Mouse (Mus musculus): ENCODE data around the gene Pmpca. TPM values are rescaled to one million over a fixed set of nuclear protein-coding genes. Genes with fewer than 3 reads are reported as not detected.

Gene Pmpca
- 100 to 1,000 TPM; 145 TPM for total RNA-seq (2021)
- long read RNA-seq, experiment 1, transcript Pmpca-201 (13 exons, 3,135 nt): major isoform, 134 of 185 reads
- long read RNA-seq, experiment 1, partial matches to known transcripts: 27 of 185 reads
- long read RNA-seq, experiment 1, other reads (novel, unspliced or antisense): 21 of 185 reads
- long read RNA-seq, experiment 2, transcript Pmpca-202 (11 exons, 1,638 nt): minor isoform, 11 of 264 reads
- long read RNA-seq, experiment 2, transcript Pmpca-201 (13 exons, 3,135 nt): major isoform, 165 of 264 reads
- long read RNA-seq, experiment 2, partial matches to known transcripts: 72 of 264 reads
- long read RNA-seq, experiment 2, other reads (novel, unspliced or antisense): 15 of 264 reads

GRCm38 (mm10) chr2:26389154-26389690, at the start of gene Pmpca, which contains the start of gene Entr1:
TSS of gene Pmpca (plus strand) at chr2:26389339.
TSS of gene Entr1 (minus strand) at chr2:26389316.
- DNase-seq (ENCODE audit: low spot score in 2 of 2): peak; percentile 70 to 72

DNA sequence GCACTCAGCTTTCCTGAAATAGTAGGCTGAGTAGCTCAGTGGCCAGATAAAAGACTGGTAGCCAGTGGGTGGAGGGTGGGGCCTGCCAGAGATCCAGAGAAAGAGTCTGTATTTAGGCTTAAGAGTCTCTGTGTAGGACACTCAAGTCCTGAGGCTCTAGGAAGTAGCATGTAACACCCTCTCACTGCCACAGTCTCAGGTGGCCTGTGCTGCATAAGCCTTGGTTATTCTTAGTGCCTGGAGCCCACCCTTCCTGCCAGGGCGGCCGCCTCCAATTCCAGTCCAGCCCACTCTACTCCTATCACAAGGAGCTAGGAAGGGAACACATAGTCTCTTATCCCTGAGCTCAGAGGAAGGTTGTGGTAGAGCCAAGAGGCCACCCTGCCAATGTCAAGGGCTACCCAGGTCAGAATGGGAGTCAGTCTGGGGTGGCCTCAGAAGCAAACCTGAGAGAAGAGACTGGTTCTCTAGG, 47.6 kb upstream of the Pmpca start:
- DNase-seq (ENCODE audit: low spot score in 2 of 2): no peak

DNA sequence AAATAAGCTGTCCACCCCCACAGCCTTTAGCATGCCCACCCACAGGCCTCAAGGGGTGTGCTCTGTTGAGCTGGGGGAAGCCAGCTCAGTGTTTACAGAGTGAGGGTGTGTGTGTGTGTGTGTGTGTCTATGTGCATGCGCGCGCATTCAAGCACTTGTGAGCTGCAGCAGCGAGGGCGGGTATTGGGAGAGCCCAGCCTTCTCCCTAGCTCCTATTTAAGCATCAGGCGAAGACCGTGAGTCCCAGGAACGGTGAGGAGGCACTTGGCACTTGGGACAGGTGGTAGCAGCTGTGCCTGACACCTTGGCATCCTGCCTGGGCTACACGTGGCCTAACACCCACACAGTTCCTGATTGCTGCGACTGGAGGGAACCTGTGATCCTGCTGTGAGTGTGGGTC, 47.1 kb upstream of the Pmpca start:
- no peak for DNase-seq (ENCODE audit: low spot score in 2 of 2)

DNA sequence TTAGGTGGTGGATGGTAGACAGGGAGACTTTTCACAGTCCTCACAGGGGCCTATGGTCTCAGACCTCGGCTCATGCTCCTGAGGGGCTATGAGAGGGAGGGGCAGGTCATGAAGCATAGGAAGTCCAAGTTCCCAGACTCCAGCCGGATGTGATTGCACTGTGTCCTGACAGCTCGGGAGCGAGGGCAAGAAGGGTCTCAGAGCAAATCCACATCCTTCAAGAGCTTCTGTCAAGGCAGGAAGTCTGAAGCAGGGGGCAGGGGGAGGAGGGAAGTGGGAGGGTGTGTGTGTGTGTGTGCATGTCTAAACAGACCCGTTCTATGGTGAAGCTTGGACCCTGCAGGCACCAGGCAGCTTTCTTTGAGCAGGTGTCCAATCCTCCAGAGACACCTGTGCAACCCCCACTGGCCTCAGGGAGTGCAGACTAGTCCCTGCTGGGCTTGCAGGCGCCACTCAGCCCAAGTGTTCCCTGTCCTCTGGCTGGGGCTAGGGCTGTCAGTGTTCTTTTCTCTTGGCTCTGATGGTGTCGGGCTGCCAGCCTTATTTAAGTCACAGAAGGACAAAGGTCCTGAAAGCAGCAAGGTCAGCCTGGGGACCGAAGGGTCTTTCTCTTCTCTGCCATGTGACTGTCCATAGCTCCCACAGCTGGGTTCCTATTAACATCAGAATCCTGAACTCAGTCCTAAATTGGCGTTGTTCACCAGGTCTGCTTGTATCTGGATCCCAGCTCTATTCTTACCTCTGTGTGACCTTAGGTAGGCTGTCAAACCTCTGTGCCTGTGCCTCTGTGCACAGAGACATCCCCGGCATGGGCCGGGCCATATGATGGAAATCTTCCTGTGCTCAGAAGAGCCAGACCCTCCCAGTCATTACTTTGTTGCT, 46.3 kb upstream of the Pmpca start:
- DNase-seq (ENCODE audit: low spot score in 2 of 2): no peak

- no peak for DNase-seq (ENCODE audit: low spot score in 2 of 2)
These were observed 40.9 kb upstream of the Pmpca start for GRCm38 (mm10) chr2:26348241-26348640.

DNA sequence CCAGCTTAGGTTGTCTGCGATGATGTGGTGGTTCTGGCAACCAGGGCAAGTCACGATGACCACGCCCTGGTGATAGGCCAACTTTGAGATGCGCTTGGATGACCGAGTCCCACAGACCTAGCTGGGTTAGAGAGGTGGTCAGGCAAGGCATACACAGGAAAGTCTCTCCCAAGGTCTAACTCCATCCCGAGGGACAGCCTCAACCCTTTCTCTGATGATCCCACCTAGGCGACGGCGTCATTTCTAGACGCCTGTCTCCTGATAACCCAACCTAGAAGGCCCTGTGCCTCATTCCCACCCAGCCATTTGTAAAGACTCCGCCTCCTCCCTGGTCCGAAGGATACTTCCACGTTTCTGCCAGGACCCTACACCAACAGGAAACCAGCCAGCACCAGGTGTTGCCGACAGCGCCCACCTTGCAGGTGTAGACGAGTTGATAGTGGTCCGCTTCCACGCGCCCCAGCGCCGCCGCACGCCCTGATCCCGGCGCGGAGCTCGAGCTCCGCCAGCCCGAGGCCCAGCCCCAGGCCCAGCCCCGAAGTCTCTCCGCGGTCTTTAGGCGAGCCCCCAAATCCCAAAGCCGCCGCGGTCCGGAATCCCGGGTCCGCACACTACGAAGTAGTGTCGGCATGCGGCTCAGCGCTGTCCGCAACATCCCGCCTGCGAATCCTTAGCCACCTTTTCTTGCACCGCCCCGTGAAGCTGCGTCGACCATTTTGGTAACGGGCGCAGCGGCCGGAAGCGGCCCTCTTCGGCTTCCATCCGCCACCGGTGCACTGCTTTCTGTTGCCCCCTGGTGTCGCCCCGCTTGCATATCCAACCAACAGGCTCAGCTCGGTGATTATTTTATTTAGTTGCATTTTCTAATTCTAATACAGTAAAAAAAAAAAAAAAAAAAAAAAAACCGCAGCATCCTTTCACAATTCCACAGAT, 37.5 kb upstream of the Pmpca start, which contains the start of gene Dnlz:
Dnlz (minus strand) TSS at position 753 of the 933 bp plus-strand sequence.
- DNase-seq (ENCODE audit: low spot score in 2 of 2): peak; percentile 84

DNA sequence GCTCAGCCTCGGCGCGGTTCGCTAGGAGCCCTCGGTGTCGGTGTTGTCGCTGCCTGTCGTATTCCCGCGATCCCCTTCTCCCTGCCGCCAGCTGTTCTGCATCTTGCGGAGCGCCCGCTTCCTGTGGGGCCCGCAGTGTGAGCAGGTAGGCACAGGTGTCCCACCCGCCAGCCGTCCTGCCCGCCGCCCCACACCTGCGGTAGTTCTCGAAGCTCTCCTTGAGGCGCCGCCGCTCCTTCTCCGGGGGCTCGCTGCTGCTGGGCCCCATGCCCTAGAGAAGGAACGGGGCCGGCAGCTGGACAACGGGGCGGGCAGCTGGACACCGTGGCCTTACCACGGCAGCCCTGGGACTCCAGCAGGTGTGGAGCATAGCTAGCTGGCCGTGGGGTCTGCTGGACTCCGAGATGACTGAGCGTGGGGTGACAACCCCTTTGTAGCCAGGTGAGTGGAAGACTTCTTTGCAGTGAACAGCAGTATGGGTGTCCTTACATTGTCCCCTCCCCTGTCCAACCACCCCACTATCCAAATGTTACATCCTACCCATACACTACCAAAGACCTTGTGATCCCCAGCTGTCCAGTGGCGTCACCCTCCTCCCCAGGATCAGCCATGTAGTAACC, 36.7 kb upstream of the Pmpca start:
- DNase-seq (ENCODE audit: low spot score in 2 of 2): no peak

DNA sequence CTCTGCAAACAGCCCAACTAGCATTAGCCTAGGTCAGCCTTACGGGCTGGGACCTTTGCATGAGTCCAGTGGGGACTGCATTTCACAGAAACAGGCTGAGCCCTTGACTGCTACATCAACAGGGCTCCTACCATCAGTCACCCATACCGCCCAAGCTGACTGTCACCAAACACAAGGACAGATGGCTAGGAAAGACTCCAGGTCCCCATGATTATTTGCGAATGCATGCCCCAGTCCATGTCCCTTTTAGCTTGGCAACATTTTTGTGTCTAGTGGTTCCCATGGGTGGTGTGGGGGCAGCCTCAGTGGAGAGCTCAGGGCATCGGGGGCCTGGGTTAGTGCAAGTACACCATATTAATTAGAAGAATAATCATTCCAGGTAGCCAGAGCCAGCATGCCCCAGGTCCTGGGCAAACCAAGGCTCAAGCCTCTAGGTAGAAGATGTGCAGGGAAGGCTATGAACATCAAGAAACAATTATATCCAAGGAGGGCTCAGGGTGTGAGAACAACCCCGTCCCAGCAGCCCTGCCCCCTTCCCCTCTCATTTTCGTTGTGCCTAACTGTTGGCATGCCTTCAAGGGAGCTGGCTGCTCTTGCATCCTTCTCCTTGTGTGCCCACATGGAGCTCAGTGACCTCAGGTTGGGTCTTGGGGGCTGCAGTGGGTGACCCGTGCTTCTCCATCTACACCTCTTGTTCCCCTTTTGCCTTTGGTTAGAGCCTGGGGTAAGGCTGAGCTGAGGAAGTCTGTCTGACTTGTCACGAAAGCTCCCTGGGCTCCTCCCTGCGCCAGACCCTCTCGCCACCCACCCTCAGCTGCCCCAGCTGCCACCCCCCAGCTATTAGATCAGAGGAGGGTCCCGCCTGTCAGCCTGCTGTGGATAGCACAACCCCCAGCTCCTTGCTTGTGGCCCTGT, 35.8 kb upstream of the Pmpca start:
- DNase-seq (ENCODE audit: low spot score in 2 of 2): no peak

DNA sequence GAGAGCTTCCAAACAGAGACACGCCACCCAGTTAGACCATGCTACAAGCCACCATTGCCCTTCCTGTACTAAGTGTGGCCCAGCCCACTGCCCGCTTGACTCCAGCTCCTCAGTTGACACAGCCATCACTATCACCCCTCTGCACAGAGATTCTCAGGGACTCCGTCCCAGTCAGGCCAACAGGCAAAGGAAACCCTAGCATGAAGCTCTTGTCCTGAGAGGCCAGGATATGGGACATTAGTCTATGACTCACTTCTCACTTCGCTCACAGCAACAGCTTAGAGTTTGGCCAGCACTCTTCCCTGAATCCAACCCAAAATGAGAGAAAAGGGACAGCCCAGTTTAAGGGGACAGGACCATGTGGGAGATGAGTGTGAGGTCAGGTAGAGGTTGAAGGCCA, 34.7 kb upstream of the Pmpca start:
- DNase-seq (ENCODE audit: low spot score in 2 of 2): no peak

GRCm38 (mm10) chr2:26356231-26356630, 32.9 kb upstream of the Pmpca start:
- DNase-seq (ENCODE audit: low spot score in 2 of 2): no peak

- no peak for DNase-seq (ENCODE audit: low spot score in 2 of 2)
These were observed 32.5 kb upstream of the Pmpca start for GRCm38 (mm10) chr2:26356678-26357077.

DNA sequence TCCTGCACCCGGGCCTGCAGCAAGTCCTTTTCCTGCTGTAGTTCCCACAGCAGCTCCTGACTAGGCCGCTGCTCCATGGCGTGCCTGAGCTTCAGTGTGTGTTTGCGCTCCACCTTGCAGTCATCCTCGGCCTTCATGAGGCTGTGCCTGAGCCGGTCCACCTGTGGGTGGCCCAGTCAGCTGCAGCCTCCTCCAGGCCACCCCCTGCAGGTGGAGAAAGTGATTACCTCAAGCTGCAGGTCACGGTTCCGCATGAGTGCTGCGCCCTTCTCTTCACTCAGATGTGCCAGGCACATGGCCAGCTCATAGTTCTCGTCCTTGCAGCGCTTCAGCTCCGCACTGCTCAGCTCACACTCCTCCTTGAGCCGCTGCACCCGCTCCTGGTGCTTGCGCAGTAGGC, 31.7 kb upstream of the Pmpca start:
- no peak for DNase-seq (ENCODE audit: low spot score in 2 of 2)

DNA sequence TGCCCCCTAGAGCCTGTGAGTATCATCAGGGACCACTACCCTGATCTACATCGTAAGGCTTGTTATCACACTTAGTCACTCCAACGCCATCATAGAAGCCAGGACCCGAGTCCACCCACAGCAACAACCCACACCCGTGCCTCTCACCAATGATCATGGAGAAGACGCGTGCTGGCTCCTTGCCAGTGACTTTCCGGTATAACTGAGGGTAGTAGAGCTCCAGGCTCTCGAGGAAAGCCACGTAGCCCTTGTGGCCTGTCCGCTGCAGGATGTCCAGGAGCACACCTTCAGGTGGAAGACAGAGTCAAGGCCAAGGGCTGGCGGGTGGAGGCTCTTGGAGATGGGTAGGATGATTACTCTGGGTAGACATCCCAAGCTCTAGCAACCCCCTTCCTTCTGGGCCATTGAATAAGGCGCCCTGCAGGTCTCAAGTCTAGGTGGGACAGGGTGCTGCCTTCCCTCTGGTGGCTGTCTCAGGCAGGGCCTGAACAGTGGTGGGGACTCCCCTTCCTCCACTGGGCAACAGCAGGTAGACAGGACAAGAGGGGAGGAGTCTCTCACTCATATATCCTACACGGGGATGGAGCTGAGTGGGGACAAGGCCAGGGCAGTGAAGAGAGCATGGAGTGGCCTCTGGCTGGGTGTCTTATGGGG, 30.3 kb upstream of the Pmpca start:
- no peak for DNase-seq (ENCODE audit: low spot score in 2 of 2)

DNA sequence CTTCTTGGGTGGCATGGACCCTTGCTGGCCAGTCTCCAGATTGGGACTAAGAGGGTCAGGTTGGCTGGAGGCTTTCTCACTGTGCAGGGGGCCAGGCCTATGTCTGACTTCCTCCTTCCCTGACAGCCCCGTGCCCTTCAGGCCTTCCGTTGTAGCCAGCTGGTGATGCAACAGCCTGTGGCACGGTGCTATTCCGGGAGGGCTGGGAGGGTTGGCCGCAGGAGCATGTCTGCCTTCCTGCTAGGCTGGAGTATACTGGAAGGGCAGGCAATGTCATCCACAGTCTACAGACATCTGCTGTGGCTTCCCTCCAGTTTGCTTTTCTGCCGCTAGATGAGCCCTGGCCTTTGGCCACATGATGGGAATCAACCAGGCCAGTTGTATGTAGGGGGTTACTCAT, 29.2 kb upstream of the Pmpca start:
- DNase-seq (ENCODE audit: low spot score in 2 of 2): no peak

DNA sequence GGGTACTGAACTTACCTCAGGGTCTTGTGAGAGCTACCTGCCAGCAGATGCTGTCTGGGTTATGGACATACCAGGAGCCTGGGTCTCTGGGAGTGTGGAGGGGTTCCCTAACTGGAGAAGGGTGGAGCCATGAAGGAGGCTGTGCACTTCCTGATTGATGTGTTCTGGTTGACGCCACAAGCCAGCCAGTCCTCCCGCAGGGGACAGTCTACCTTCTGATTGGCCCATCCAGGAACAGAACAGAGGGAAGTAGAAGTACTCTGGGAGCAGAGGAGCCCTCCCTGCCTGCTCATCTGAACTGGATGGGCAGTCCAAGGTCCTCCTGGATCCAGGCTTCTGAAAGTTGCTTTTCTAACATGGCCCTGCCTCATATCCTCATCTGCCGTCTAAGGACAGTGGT, 28.4 kb upstream of the Pmpca start, which contains the start of gene Card9:
Card9 (minus strand) TSS at position 147 of the 400 bp plus-strand sequence.
- no peak for DNase-seq (ENCODE audit: low spot score in 2 of 2)

GRCm38 (mm10) chr2:26362991-26363390, 26.1 kb upstream of the Pmpca start:
- DNase-seq (ENCODE audit: low spot score in 2 of 2): no peak

DNA sequence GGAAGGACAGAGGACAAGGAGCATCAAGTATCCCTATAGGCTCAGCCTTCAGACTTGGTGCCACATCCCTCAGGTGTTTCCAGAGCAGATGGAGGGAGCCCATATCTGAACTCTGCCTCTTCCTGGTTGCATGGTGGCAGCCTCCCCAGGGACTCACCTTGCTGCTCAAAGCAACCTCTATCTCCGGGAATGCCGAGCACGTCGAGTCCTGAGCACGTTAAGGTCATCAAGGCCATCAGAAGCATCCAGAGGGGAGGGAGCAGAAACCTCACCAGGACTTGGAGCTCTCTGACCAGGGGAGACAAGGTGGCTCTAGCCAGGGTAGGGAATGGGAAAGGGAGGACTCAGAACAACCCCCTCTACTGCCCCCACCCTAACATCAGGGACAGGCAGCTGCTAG, 25.7 kb upstream of the Pmpca start:
- no peak for DNase-seq (ENCODE audit: low spot score in 2 of 2)

GRCm38 (mm10) chr2:26364738-26365465, 24.2 kb upstream of the Pmpca start:
- peak; percentile 46 to 57 for DNase-seq (ENCODE audit: low spot score in 2 of 2)

All from adrenal gland, postnatal 4 days (tissue).